Mouse (Mus musculus) C2C12 (cell line): ENCODE data around the gene Egfr. TPM values are rescaled to one million over a fixed set of nuclear protein-coding genes. Genes with fewer than 3 reads are reported as not detected.

ENCODE experiments used
- H3K27me3 ChIP-seq: one replicate; pipeline ENCODE4 v1.6.1; 2011; ENCODE audit not compliant: control insufficient read depth, insufficient read depth, insufficient read length
- H3K36me3 ChIP-seq: one replicate; pipeline ENCODE4 v1.6.1; 2011; ENCODE audit not compliant: control insufficient read depth, insufficient read depth
- H3K4me3 ChIP-seq: one replicate; pipeline ENCODE4 v1.5.1; 2011; ENCODE audit warnings: mild to moderate bottlenecking, control low read depth; ENCODE audit not compliant: poor library complexity, insufficient read depth, severe bottlenecking
- H3K79me2 ChIP-seq: one replicate; pipeline ENCODE4 v1.6.1; 2011; ENCODE audit not compliant: control insufficient read depth, insufficient read depth
- H3K79me3 ChIP-seq: one replicate; pipeline ENCODE4 v1.6.1; 2011; ENCODE audit warnings: low read depth, control low read depth
- H3ac ChIP-seq: one replicate; pipeline ENCODE3; 2011; ENCODE audit warnings: low read depth; ENCODE audit not compliant: control insufficient read depth, insufficient read length
- CEBPB ChIP-seq: IDR thresholded peaks from one replicate; pipeline ENCODE4 v1.6.1; 2011; ENCODE audit warnings: low read depth, mild to moderate bottlenecking, control low read depth, moderate library complexity
- CTCF ChIP-seq: IDR thresholded peaks from one replicate; pipeline ENCODE4 v1.5.1; 2011; ENCODE audit not compliant: control insufficient read depth, insufficient read depth, insufficient read length
- FOSL1 ChIP-seq: IDR thresholded peaks from one replicate; pipeline ENCODE4 v1.8.0; 2011; ENCODE audit warnings: mild to moderate bottlenecking, low read length; ENCODE audit not compliant: poor library complexity, insufficient read depth, severe bottlenecking
- MAX ChIP-seq: IDR thresholded peaks from one replicate; pipeline ENCODE4 v1.6.1; 2011; ENCODE audit warnings: mild to moderate bottlenecking, control low read depth
- MYOD1 ChIP-seq: IDR thresholded peaks from one replicate; pipeline ENCODE4 v1.6.1; 2011; ENCODE audit warnings: low read depth; ENCODE audit not compliant: control insufficient read depth, insufficient read length
- MYOG ChIP-seq: IDR thresholded peaks from one replicate; pipeline ENCODE4 v1.6.1; 2011; ENCODE audit not compliant: control insufficient read depth, insufficient read length; ENCODE audit errors: extremely low read depth
- USF1 ChIP-seq: IDR thresholded peaks from one replicate; pipeline ENCODE4 v1.6.1; 2011; ENCODE audit warnings: low read depth, mild to moderate bottlenecking, control low read depth, moderate library complexity
- polyA plus RNA-seq: library from polyadenylated mRNA; unstranded; fragments of >200 nt; fragmentation: generic; extraction: Trizol; gene quantifications from one replicate; pipeline ENCODE4 v1.2.1, GENCODE M21; 2012; ENCODE audit warnings: missing spikeins

Egfr gene
- polyA plus RNA-seq, 1 experiment, result 3.8 TPM

DNA sequence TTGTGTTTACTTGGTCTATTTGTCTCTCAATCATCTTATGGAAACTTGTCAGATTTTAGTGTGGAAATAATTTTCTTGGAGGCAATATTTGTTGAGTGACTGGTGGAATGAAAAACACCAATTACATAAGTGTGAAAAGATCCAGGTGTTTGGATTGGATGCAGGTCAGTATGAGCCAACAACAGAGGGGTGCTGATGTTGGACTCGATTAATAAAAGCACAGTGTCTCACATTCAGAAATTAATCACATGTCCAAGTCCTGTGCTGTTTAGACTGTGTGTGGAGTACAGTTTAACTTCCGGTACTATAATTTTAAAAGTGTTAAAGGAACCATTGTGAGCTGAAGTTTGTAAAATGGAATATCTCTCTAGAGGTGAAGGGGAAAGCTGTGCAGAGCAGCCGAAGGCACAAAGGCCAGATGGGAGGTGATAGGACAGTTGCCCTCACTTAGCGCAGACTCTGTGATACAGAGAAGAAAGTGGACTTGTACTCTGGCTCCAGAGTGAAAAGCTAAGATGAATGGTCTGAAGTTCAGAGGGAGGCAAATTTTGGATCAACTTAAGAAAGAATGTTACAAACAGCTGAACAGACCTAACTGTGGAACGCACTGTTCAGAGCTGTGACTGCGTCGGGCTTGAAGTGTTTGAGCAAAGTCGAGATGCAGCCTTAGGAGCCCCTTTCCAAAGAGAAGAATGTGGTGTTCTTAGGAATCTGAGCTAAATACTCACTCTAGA is 32.1 kb downstream of the Egfr start:
- Histone ChIP-seq H3K4me3 (no peak overlapping the region), H3K79me3 (peaks cover 1% of the 10 kb centered on the region), H3ac (no peak overlapping the region), H3K27me3 (no peaks in the 10 kb centered on the region), H3K36me3 (no peaks in the 10 kb centered on the region), H3K79me2 (no peaks in the 10 kb centered on the region)
- TF ChIP-seq MAX, result no peak
- TF ChIP-seq USF1, result no peak
- no peak for TF ChIP-seq CEBPB
- TF ChIP-seq FOSL1, result no peak
- TF ChIP-seq MYOD1, result no peak
- TF ChIP-seq MYOG, result no peak
- TF ChIP-seq CTCF, result no peak

DNA sequence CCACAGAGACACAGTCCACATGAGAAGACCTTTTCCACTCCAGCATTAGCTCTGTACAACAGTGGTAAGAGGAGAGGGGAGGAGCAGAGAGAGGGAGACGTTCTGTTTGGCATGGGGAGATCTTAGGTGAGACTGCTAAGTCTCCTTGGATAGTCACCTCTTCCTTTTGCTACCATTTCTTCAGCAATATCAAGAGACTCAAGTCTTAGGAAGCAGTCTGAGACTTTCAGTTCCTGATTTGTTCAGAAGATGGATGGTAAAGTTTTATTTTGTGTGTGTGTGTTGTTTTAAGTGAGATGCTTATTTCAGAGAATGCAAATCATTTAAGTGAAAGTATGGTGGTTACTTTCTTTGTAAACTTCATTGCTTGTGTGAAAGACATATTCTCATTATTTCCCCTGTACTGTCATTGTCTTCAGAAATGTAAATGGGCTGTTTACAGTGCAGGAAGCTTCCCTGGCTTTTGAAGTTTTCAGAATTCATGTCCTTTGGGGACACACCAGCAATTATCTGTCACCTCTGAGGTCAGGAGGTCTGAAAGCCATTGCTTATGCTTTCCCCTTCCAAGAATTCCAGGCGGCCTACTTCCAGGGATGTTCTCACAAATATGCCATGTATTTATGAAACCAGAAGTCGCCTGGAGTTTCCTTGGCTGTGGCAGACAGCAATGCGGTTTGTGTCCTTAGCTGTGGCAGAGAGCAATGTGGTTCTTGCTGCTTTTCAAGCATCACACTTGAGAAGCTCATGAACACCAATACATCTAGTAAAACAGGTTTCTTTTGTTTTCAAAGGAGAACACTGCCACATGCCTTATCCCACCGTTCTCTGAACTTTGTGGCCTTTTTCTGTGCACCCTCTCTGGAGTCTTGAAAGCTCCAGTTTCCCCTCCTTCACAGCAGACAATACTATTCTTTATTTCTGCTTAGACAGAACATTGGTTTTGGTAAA is 40.9 kb downstream of the Egfr start:
- no peak overlapping the region for H3K4me3 ChIP-seq
- H3K27me3 ChIP-seq, result no peaks in the 10 kb centered on the region
- no peaks in the 10 kb centered on the region for H3K79me3 ChIP-seq
- no peak overlapping the region for H3ac ChIP-seq
- no peaks in the 10 kb centered on the region for H3K36me3 ChIP-seq
- no peaks in the 10 kb centered on the region for H3K79me2 ChIP-seq
- TF ChIP-seq CTCF (no peak), MYOD1 (no peak), USF1 (no peak), MAX (no peak), CEBPB (no peak), FOSL1 (no peak), MYOG (no peak)

DNA sequence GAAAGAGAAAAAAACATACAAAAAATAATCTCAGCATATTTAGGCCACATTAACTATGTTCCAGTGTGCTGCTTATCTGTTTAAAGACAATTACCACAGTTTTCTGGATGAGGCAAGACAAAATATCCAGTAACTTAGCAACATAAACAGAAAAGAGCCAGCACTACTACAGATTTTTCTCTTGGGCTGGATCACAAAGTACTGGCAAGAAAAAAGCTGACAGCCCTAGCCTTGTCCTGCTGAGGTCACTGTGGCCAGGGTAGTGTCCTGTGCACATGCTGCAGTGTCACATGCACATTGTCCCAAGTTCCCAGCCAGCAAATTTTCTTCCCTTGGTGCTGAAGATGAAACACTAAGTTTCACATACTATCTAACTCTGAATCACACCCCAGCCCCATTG is 43.0 kb downstream of the Egfr start:
- no peaks in the 10 kb centered on the region for H3K79me2 ChIP-seq
- TF ChIP-seq MAX (no peak), MYOG (no peak), USF1 (no peak), FOSL1 (no peak), CTCF (no peak), MYOD1 (no peak), CEBPB (no peak)
- H3K4me3 ChIP-seq, result no peak overlapping the region
- H3ac ChIP-seq, result no peak overlapping the region
- H3K36me3 ChIP-seq, result no peaks in the 10 kb centered on the region
- no peaks in the 10 kb centered on the region for H3K27me3 ChIP-seq
- H3K79me3 ChIP-seq, result no peaks in the 10 kb centered on the region

DNA sequence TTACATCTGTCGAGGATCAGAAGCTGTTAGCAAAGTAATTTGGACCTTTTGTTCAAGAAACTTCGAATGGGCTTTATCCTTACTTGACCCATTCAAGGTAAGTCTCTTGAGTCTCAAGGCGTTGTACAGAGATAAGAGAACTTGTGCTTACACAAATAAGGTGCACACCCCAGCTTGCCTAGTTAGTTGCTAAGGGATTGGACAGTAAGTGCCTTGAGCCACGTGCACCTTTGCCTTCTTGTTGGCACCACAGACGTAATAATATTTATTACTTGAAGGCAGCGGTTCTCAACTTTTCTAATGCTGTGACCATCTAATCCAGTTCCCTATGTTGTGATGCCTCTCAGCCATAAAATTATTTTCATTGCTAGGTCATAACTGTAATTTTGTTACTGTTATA is 43.5 kb downstream of the Egfr start:
- Histone ChIP-seq H3K4me3 (no peak overlapping the region), H3K27me3 (no peaks in the 10 kb centered on the region), H3K79me2 (no peaks in the 10 kb centered on the region), H3K79me3 (no peaks in the 10 kb centered on the region), H3ac (no peak overlapping the region), H3K36me3 (no peaks in the 10 kb centered on the region)
- no peak for TF ChIP-seq USF1
- no peak for TF ChIP-seq CTCF
- no peak for TF ChIP-seq MAX
- TF ChIP-seq FOSL1, result no peak
- no peak for TF ChIP-seq CEBPB
- TF ChIP-seq MYOG, result no peak
- no peak for TF ChIP-seq MYOD1

DNA sequence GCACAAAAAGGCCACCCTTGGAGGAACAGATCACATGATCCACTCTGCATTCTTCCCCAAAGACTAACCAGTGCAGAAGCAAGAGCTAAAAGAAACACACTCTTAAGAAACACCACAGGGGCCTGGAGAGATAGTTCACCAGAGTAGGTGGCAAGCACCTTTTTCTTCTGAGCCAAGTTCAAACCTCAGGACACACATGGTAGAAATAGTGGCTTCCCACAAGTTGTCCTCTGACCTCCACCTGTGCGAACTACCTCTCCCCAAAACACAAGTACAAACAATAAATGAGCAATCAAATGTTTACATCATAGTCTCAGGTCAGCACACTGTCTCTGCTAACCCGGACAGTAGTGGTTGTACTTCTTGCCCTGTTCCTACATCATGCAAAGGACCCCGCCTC is 45.5 kb downstream of the Egfr start:
- no peaks in the 10 kb centered on the region for H3K79me3 ChIP-seq
- no peak overlapping the region for H3ac ChIP-seq
- no peaks in the 10 kb centered on the region for H3K79me2 ChIP-seq
- no peaks in the 10 kb centered on the region for H3K27me3 ChIP-seq
- TF ChIP-seq MYOG, result no peak
- no peak for TF ChIP-seq MAX
- no peak for TF ChIP-seq USF1
- TF ChIP-seq FOSL1, result no peak
- TF ChIP-seq CEBPB, result no peak
- no peak for TF ChIP-seq MYOD1
- no peak for TF ChIP-seq CTCF
- no peaks in the 10 kb centered on the region for H3K36me3 ChIP-seq
- H3K4me3 ChIP-seq, result no peak overlapping the region
